Mouse (Mus musculus): ENCODE results near the gene Dlec1. TPM values are rescaled to one million over a fixed set of nuclear protein-coding genes. Genes with fewer than 3 reads are reported as not detected.
A peak's percentile ranks its signal among the peaks of the same experiment; 100 is the strongest.

Dlec1 gene
- polyA plus RNA-seq, 1 experiment from 2014 or later = 0.06 TPM

GRCm38 (mm10) chr9:119080040-119080675 lies 22.1 kb upstream of the Dlec1 start:
- Histone ChIP-seq H3K79me2 (ENCODE audit: inconsistent target) (no peaks in the 10 kb centered on the region), H3K27ac (no peak overlapping the region), H3K4me3 (ENCODE audit: inconsistent target) (no peak overlapping the region), H3K36me3 (ENCODE audit: inconsistent target) (no peaks in the 10 kb centered on the region)
- 85% methylated on average over 5 of the region's 5 CpGs for WGBS (ENCODE audit: missing documents)

DNA sequence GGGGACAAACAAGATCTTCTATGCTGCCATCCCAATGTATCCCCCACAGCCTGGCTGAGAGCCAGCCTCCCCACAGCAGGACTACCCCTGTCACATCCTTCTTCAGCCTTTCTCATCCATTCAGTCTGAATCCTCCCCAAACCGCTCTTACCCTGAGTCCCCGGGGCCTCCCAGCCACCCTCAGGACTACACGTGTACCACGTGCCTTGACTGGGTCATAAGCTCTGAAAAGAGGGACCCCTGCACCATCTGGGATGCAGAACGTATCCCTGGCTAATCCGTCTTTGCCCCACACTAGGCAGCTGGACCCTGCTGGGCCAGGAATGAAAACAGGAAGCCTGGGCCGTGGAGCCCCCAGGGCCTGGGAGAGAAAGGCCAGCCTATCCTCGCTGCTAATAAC lies 20.2 kb upstream of the Dlec1 start:
- H3K27ac ChIP-seq = no peak overlapping the region
- no peaks in the 10 kb centered on the region for H3K79me2 ChIP-seq (ENCODE audit: inconsistent target)
- 79% methylated on average over 6 of the region's 8 CpGs for WGBS (ENCODE audit: missing documents)
- no peak overlapping the region for H3K4me3 ChIP-seq (ENCODE audit: inconsistent target)
- no peaks in the 10 kb centered on the region for H3K36me3 ChIP-seq (ENCODE audit: inconsistent target)

- no peak overlapping the region for H3K27ac ChIP-seq
- H3K79me2 ChIP-seq (ENCODE audit: inconsistent target) = no peaks in the 10 kb centered on the region
- H3K4me3 ChIP-seq (ENCODE audit: inconsistent target) = no peak overlapping the region
- 89% methylated on average over 7 of the region's 7 CpGs for WGBS (ENCODE audit: missing documents)
- H3K36me3 ChIP-seq (ENCODE audit: inconsistent target) = no peaks in the 10 kb centered on the region
Observed at GRCm38 (mm10) chr9:119082656-119083430, 19.4 kb upstream of the Dlec1 start.

- H3K79me2 ChIP-seq (ENCODE audit: inconsistent target) = no peaks in the 10 kb centered on the region
- H3K27ac ChIP-seq = no peak overlapping the region
- WGBS (ENCODE audit: missing documents) = 93% methylated on average over 10 of the region's 10 CpGs
- no peaks in the 10 kb centered on the region for H3K36me3 ChIP-seq (ENCODE audit: inconsistent target)
- no peak overlapping the region for H3K4me3 ChIP-seq (ENCODE audit: inconsistent target)
Observed at GRCm38 (mm10) chr9:119083966-119084365, 18.3 kb upstream of the Dlec1 start.

DNA sequence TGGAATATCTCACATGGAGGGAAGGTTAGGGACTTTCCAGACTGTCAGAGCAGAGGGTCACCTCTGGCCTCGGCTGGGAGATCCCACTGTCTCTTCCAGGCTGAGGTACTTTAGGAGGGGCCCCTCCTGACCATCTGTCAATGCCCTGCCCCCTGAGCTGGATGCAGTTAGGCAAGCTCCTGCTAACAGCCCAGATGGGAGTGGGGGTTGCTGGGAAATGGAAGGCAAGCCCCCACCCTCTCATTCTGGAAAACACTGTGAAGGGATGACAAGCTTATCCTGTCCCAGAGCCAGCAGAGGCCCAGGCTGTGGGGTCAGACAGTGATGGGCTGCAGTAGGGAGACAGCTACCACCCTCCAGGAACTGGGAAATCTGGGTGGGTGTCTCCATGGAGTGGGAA lies 15.8 kb upstream of the Dlec1 start:
- 83% methylated on average over 1 of the region's 1 CpGs for WGBS (ENCODE audit: missing documents)
- Histone ChIP-seq H3K79me2 (ENCODE audit: inconsistent target) (no peaks in the 10 kb centered on the region), H3K36me3 (ENCODE audit: inconsistent target) (no peaks in the 10 kb centered on the region), H3K4me3 (ENCODE audit: inconsistent target) (no peak overlapping the region), H3K27ac (no peak overlapping the region)

DNA sequence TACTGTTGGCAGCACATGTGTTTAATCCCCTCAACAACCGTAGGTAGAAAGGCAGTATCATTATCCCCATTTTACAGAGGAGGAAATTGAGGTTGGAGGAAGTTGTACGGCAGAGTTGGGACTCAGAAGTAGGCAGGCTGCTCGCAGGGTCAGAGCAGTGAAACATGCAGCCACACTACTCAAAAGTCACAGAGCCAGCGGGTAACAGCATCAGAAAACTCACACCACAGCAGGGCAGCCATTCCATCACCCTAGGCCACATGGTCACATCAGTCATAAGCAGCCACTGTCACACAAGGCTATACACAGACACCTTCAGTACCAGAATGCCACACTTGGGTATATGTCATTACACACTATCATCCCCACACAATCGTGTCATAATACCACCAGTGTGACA lies 15.0 kb upstream of the Dlec1 start:
- Histone ChIP-seq H3K79me2 (ENCODE audit: inconsistent target) (no peaks in the 10 kb centered on the region), H3K4me3 (ENCODE audit: inconsistent target) (no peak overlapping the region), H3K36me3 (ENCODE audit: inconsistent target) (no peaks in the 10 kb centered on the region), H3K27ac (no peak overlapping the region)
- 78% methylated on average over 5 of the region's 5 CpGs for whole genome bisulfite sequencing (ENCODE audit: missing documents)

DNA sequence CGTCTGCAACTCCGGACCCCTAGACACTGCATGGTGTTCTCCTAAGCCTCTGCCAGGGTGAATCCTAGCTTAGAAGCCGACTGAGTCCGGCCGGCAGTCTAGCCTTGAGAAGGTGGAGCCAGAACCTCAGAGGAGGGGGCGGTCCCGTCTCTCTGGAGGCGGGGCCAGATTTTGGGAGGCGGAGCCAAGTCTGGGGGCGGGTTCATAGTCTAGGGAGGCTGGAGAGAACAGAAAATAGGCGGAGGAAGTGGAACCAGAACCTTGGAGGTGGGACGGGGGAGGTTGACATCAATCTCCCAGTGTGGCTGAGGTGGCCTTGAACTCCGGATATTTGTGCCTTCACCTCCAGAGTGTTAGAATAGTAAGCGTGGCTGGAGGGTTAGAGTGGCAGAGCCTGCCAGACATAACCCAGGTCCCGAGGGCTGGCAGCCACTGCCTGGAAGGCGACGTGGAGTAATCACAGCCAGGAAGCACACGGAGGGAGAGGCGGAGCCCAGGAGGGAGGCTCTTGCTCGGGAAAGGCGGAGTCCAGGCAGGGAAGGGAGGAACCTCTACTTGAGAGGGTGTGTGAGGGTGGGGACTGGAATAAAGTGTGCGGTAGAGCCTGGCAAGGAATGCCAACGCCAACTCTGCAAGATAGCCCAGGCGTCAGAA lies 14.0 kb upstream of the Dlec1 start:
- Histone ChIP-seq H3K27ac (peak overlapping the region; percentile 40), H3K36me3 (ENCODE audit: inconsistent target) (no peaks in the 10 kb centered on the region), H3K4me3 (ENCODE audit: inconsistent target) (peak overlapping the region; percentile 39), H3K79me2 (ENCODE audit: inconsistent target) (no peaks in the 10 kb centered on the region)
- WGBS (ENCODE audit: missing documents) = 1% methylated on average over 24 of the region's 24 CpGs

DNA sequence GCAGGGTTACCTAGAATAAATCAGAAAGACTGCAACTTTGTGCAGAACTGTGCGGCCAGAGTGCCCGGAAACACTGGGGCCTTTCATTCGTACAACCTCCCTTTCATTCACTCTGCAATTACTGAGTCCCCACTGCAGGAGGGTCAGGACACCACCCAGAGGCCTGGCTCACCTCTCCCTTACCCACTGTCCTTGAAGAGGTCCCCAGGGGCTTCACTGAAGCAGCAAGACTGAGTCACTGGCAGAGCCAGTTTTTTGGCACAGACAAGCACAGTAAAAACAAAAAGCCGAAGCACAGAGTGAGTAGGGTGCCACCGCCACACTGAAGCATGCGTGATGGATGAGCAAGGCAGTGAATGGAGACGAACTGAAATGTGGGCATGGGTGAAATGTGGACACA lies 12.8 kb upstream of the Dlec1 start:
- WGBS (ENCODE audit: missing documents) = 94% methylated on average over 7 of the region's 7 CpGs
- no peak overlapping the region for H3K4me3 ChIP-seq (ENCODE audit: inconsistent target)
- no peaks in the 10 kb centered on the region for H3K36me3 ChIP-seq (ENCODE audit: inconsistent target)
- no peak overlapping the region for H3K27ac ChIP-seq
- no peaks in the 10 kb centered on the region for H3K79me2 ChIP-seq (ENCODE audit: inconsistent target)

- no peaks in the 10 kb centered on the region for H3K36me3 ChIP-seq (ENCODE audit: inconsistent target)
- WGBS (ENCODE audit: missing documents) = 97% methylated on average over 5 of the region's 5 CpGs
- H3K79me2 ChIP-seq (ENCODE audit: inconsistent target) = no peaks in the 10 kb centered on the region
- H3K4me3 ChIP-seq (ENCODE audit: inconsistent target) = no peak overlapping the region
- no peak overlapping the region for H3K27ac ChIP-seq
Observed at GRCm38 (mm10) chr9:119090462-119090861, 11.8 kb upstream of the Dlec1 start.

DNA sequence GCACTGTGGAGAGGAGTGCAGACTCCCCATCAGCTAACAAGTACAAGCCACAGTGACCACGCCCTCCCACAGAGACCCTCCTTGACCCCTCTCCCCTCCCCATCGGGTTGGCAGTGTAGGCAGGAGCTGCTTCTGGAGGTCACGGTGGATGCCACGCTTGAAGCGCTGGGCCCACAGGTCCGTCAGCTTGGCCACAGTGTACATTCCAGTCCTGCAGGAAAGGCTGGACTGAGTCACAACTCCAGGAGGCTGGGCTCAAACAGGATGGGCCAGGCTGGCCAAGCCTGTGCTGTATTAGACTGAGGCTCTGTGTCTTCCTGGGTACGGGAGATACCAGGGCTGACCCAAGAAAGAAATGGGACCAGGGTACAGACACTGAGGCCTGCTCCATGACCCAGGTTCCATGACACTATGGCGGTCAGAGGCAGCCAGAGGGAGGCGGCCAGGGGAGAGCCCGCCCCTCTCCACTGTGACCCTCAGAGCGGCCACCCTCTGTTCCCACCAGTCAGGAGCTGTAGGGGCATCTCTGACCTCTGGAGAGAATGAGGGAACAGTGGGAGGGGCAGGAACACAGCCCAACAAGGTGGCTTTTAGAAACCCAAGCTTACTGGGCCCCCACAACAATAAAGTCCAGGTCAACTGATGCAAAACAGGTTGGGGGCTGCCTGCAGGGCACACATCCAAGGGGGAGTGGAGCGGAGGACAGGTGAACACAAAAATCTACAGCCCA lies 10.5 kb upstream of the Dlec1 start:
- Histone ChIP-seq H3K36me3 (ENCODE audit: inconsistent target) (no peaks in the 10 kb centered on the region), H3K4me3 (ENCODE audit: inconsistent target) (no peak overlapping the region), H3K27ac (no peak overlapping the region), H3K79me2 (ENCODE audit: inconsistent target) (no peaks in the 10 kb centered on the region)
- WGBS (ENCODE audit: missing documents) = 89% methylated on average over 8 of the region's 12 CpGs

DNA sequence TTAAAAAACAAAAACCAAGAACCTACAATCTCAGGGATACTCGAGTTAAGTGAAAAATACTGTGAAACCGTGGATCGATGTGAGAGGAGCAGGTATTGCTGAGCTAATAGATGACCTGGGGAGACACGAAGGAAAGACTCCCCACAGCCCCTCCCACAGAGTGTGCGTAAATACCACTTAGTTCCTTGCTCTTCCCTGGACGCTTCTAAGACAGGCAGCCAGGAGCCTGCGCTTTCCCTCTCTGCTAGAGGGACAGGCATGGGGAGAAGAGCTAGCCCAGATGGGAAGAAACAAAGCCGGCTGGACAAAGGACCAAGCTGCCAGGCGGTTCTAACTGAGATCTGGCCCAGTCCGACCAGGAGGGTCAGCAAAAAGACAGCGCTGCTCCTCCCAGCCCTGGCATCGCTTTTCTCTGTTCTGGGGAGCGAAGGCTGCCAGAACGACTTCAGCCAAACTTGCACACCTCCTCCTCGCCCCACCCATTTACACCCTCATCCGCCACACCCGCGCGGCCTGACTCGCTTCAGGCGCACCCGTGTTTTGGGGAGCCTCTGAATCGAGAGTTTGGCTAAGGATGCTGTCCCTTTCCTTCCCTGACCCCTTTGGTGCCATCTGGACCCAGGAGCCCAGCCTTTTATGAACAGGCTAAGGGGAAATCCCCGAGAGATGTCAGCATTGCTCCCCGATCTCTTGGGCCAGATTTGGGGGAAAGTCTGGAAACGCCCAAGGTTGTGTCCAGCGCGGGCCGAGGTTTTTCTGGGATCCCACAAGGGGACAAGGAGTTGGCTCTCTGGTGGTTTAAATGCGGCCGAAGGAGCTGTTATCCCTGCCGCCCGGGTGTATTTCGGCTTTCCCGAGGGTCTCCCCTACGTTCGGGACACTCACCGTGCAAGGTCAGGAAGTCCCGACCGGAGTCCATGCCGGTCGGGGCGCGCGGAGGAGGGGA lies 9.5 kb upstream of the Dlec1 start:
- Histone ChIP-seq H3K36me3 (ENCODE audit: inconsistent target) (no peaks in the 10 kb centered on the region), H3K79me2 (ENCODE audit: inconsistent target) (no peaks in the 10 kb centered on the region), H3K27ac (no peak overlapping the region), H3K4me3 (ENCODE audit: inconsistent target) (peak overlapping the region; percentile 17)
- WGBS (ENCODE audit: missing documents) = 6% methylated on average over 45 of the region's 45 CpGs

DNA sequence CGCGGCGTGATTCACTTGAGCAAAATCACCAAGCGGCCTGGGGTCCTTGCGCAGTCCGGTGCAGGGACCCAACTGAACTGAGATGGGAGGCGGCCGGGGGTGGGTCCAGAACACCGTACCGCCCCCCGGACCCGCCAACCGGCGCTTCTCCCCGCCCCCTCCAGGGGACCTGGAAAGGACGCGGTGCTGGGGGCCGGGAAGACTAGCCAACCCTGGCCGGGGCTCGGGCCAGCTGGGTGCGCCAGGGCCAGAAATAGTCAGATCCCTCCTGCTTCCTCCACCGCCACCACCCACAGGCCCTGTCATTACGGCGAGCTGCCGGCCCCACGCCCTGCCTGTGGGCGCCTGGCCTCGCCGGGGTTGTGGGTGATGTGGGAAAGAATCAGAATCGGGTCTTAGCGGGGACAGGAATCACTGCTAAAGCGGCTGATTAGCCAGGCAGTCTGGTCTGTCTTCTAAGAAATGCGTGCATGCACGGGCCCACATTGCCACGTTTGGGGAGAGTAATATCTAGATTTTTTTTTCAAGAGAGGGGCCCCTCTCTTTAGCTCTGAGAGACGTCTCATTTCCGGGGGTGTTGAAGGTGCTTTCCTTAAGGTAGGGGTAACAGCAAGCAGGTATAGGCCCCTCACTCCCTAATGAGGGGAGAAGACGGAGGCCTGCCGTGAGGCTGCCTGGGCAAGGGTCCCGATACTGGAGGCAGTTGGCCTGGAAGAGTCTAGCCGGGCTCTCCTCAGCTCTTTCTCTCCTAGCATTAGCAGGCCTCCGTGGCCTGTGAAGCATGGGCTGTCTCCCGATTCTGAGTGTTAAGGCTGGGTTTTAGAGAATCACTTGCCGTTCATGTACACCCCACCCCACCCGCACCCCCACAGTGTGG lies 8.6 kb upstream of the Dlec1 start, which contains the start of gene Plcd1:
Plcd1 (minus strand) TSS at position 84 of the 877 bp plus-strand sequence.
- Histone ChIP-seq H3K27ac (no peak within 1 kb of the TSS), H3K36me3 (ENCODE audit: inconsistent target) (no peaks in the 10 kb centered on the region), H3K4me3 (ENCODE audit: inconsistent target) (peak within 1 kb of the TSS; percentile 17), H3K79me2 (ENCODE audit: inconsistent target) (no peaks in the 10 kb centered on the region)
- WGBS (ENCODE audit: missing documents) = 15% methylated on average over 45 of the region's 45 CpGs

DNA sequence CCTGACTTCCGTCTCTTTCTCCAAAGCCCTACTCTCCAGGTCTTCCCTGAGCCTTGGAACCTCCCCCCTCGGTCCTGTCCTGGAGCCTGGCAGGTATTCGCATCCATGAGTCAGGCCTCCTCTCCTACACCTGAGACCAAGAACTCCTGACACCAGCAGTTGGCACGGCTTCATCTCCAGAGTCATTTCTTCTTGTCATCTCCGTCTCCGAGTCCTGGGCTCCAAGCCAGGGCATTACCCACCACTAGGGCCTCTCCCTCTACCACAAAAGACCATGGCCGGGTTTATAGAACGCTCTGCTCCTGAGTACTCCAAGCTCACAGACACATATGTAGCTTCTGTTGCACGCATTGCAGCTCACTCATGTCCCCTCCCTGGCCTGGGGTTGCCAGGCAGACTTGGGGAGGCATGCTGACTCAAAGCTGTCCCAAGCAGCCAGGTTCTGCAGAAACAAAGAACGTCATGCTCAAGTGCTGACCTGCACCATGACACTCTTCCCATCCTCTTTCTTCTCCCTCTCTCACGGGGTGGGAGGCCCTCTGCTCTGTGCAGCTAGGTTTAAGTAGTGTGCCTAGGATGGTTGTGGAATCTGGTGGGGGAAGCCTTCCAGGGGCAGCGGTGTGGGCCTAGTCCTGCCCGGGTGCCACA lies 7.7 kb upstream of the Dlec1 start:
- no peaks in the 10 kb centered on the region for H3K79me2 ChIP-seq (ENCODE audit: inconsistent target)
- no peak overlapping the region for H3K27ac ChIP-seq
- 76% methylated on average over 13 of the region's 13 CpGs for WGBS (ENCODE audit: missing documents)
- H3K4me3 ChIP-seq (ENCODE audit: inconsistent target) = no peak overlapping the region
- no peaks in the 10 kb centered on the region for H3K36me3 ChIP-seq (ENCODE audit: inconsistent target)
